Mouse (Mus musculus) c-Kit-positive CD71-positive TER-119-positive erythroid progenitor cells, embryonic 14.5 days (primary cell): ENCODE measurements around the gene Ccdc188.
A peak's percentile ranks its signal among the peaks of the same experiment; 100 is the strongest.

Source experiments
- DNase-seq: peaks from one replicate; pipeline ENCODE4 v3.0.0-alpha.2; 2013; ENCODE audit warnings: low spot score

Gene Ccdc188

DNA sequence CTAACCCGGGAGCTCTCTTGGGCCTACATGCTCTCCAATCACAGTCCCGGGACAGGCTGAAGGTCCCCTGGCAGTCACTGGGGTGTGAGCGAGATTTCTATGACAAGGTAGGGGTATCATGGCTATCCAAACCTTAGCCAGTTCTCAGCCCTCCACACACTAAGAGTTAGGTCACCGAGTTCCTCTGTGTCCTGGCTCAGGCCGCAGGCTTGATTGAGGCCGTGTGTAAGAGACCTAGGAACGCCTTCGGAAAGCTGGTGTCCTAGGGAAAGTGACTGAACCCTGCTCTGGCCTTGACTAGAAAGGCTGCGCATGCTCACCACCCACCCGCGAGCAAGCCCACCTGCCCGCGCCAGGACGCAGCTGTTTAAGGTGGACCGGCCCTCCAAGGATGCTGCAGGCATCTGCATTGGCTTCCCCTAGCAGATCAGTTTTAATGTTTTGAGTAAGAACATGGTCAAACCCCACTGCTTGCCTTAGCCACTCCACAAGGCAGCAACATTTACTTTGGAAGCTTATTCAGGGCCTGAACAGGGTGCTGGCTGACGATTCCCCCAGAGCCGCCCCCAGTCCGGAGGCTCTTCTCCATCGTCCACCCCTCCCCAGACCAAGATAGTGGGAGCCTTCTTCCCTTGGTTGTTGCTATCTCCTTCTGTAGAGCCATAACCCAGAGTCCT, 17.8 kb downstream of the Ccdc188 start:
- no peak for DNase-seq

GRCm38 (mm10) chr16:18236676-18237501, 19.2 kb downstream of the Ccdc188 start:
- DNase-seq, result no peak

DNA sequence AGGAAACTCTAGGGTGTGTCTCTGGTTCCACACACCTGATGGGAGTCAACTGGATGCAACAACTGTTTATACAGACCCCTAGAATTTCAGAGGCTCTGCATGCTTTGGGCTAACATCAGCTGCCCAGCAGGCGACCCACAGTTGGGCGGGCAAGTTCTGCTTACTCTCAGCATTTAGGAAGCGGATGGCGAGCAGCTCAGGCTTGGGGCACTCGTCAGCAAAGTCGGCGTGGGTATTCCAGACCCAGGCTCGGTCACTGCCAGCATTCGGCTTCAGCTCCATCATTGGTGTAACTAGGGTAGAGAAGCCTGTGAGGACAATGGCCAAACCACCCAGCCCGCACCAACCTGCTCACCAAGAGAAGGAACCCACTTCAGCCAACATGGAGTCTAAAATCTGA, 23.9 kb downstream of the Ccdc188 start:
- DNase-seq, result no peak

DNA sequence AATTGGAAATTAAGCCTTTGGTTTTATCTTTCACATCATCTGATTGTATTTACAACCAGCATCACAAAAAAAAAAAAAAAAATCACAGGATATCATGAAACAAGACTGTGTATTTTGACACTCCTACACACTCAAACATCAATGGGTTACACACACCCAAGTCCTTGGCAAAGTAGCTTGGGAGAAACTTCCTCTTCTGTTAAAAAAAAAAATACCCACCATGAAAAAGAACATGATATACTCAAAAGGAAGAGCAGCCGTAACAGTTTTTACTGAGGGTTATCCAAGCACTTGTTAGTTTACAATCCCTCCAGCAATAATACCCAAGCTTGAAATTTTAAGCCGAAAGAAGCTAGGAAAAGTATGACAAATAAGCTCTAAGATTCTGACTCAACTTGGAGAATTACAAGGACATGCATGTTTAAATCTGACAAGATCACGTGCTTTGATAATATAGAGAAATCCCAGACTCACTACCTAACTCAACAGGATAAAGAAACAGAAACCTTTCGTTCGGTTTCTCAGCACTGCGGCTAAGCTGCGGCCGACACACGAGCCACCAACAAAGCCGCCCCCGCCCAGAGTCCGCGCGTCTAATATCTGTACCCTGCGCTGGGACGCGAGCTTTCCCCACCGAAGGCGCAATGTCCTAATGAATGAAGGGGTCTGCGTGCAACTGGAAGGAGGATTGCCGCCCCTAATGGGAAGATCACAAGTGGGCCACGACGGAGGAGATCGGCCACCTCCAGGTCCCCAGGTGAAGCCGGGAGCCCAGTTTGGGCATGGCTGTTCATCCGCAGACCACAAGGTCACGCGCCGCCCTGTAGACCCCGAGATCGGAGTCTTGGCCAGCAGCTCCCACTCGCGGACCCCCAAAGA, 30.1 kb downstream of the Ccdc188 start:
- DNase-seq, result no peak

DNA sequence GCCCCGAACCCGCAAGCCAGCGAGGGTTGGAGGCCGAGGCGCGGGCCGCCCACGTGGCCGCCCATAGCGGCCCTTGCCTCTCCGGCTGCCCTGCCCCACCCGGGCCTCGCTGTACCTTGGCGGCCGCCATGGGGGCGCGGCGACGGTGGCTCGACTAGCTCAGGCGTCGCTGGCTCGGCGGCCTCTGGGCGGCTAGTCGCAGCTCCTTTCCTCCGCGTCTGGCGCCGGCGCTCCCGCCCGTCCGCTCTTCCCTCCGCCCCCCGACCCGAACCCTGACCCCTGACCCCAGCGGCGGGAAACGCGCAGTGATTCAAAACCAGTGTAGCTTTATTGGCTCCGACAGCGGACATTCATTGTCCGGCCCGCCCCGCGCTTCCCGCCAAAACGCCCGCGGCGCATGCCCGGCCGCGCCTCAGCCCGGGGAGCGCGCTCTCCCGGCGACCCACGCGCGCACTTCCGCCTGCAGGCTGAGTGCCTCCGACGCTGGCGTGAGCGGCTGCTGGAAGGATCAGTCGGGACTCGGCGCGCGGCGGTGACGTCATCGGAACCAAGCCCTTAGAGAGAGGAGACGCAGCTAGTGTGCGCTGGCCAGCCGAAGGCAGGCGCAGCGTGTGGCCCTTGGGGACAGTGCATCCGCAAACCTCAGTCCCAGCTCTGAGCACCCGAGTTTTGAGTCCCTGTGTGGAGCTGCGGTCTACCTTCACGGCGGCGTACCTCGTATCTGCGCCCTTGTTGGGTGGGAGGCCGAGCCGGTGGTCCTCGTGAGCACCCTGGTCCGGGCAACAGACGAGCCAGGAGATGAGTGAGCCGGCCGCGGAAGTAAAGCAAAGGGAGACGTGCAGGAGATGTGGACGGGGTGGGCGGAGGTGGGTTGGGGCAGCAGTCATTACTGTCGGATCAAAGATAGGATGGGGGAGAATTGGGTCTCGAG, 31.0 kb downstream of the Ccdc188 start, which contains the start of the genes Trmt2a and Ranbp1:
Gene Trmt2a, plus strand, starts transcription at position 247 of the 931 bp plus-strand sequence.
Gene Ranbp1, minus strand, starts transcription at position 300 of the 931 bp plus-strand sequence.
- DNase-seq, result peak; percentile 98

- no peak for DNase-seq
Measured at GRCm38 (mm10) chr16:18249364-18249967, 31.8 kb downstream of the Ccdc188 start.

DNA sequence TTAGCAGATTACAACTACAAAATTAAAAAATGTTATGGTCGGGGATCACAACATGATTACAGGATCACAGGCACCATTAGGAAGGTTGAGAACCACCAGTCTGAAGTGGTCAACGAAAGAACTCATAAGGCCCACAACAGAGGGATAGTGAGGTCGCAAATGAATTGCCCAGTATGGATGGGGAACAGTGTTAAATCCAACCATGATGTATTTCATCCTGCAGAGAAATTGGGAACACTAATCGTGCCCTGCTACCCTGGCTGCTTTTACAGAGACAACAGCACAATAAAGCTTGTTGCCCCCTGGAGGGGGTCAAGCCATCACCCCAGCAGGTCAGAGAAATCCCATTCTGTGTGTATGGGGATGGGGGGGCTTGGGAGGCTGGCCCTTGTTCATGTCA, 32.6 kb downstream of the Ccdc188 start:
- DNase-seq, result no peak

GRCm38 (mm10) chr16:18250828-18251790, 33.4 kb downstream of the Ccdc188 start:
- DNase-seq, result no peak

- DNase-seq, result no peak
Measured at GRCm38 (mm10) chr16:18252736-18253135, 35.1 kb downstream of the Ccdc188 start.

DNA sequence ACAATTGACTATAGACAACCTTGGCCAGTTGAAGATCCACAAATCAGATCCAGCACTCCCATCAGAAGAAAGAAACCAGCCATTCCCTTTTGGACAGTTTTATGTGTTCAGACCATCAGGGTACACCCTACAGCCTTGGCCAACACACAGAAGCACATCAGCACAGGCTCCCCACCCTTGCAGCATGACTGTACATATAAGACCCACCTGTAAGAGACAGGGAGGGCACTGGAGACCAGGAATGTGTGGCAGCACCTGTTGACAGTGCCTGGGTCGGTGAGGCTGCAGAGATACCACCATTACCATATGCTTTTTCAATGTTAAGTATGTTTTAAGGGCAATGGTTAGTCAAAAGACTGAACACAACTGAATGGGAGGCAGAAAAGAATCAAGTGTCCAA, 36.2 kb downstream of the Ccdc188 start:
- DNase-seq, result no peak

DNA sequence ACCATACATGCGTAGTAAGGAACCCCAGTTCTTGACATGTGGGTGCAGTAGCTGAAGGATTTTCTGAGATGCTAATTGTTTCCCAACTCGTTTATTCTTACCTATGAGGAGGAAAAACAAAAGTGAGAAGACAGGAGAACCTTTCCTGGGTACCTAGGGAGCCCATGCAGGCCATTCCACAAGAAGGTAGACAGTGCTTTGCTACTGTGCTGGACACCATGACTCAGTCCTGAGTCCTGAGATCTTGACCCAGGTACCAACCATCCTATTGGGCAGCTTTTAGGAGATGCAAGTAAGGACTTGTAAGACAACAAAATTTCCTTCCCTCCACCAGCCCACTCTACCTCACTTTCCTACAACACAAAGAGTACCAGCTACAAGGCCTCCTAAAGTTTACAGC, 40.5 kb downstream of the Ccdc188 start, which contains the start of gene Gm49776:
Gene Gm49776, minus strand, starts transcription at position 101 of the 400 bp plus-strand sequence.
- no peak for DNase-seq

DNA sequence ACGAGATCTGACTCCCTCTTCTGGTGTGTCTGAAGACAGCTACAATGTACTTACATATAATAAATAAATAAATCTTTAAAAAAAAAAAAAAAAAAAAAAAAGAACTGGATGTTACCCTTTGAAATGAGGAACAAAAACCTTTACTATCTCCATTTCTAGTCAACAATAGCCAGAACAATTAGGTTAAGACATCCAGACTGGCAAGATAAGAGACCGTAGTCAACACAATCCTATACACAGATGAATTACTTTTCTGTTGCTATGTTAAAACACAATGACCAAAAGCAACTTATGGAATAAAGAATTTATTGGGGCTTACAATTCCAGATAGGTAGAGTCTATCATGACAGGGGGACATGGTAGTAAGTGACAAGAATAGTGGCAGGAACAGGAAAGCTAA, 47.3 kb downstream of the Ccdc188 start:
- no peak for DNase-seq

- no peak for DNase-seq
Measured at GRCm38 (mm10) chr16:18268182-18268581, 50.5 kb downstream of the Ccdc188 start.
